Mouse (Mus musculus) activated CD4-positive, CD25-positive, alpha-beta regulatory T cell (primary cell): ENCODE measurements around the gene Ticrr. TPM values are rescaled to one million over a fixed set of nuclear protein-coding genes. Genes with fewer than 3 reads are reported as not detected.

ENCODE experiments used
- polyA plus RNA-seq, 2 experiments: library from polyadenylated mRNA; unstranded; fragments of 100-300 nt; shearing (Covaris generic); gene quantifications; one replicate each; pipeline ENCODE4 v1.2.1; 2017

Gene Ticrr
- polyA plus RNA-seq: 1 to 10 TPM; 4.1 to 5.0 TPM

DNA sequence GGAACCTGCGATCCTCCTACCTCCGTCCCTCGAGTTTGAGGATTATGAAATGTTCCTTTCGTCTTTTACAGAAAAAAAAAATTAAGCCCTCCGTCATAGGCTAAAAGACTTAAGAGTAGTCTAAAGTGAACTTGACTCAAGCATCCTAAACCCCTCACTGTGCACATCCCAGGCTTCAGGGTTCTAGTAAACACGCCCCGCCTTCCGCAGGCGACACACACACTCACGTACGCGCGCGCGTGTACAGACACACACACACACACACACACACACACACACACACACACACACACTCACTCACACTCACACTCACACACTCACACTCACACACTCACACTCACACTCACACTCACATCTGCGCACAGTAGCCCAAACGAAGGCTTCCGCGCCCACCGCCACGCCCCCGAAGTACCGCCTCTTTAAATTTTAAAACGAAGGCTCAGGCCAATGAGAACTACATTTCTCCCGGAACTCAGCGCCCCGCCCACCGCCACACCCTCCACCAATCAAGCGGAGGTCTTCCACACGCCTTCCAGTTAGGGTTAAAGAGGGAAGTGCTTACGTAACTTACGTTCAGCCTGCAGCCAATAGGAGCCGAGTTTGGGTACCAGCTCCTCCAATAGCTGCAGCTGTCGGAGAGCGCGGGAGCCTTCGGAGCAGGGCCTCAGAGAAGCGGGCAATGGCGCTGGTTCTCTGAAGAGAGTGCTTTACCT is at the start of gene Ticrr:
Gene Ticrr (plus strand): TSS at position 619 of the 713 bp plus-strand sequence.

DNA sequence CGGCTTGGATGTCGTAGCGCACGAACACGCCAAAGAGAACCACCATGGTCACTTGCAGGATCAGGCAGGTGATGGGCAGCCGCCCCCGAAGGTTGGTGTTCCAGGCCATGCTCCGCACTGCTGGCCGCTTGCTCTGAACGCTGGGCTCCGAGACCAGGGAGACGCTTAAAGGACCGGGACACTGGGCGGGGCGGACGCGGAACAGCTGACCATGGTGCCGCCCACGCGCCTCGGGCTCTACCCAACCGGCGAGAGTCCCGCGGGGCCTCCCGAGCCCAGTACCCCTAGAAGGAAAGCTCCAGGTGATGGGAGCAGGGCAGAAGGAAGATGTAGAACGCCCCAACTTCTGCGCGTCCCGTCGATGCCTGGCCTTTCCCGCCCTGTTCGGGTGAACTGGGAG is 42.6 kb upstream of the Ticrr start, which contains the start of gene Rhcg:
Gene Rhcg (minus strand): TSS at position 240 of the 400 bp plus-strand sequence.

DNA sequence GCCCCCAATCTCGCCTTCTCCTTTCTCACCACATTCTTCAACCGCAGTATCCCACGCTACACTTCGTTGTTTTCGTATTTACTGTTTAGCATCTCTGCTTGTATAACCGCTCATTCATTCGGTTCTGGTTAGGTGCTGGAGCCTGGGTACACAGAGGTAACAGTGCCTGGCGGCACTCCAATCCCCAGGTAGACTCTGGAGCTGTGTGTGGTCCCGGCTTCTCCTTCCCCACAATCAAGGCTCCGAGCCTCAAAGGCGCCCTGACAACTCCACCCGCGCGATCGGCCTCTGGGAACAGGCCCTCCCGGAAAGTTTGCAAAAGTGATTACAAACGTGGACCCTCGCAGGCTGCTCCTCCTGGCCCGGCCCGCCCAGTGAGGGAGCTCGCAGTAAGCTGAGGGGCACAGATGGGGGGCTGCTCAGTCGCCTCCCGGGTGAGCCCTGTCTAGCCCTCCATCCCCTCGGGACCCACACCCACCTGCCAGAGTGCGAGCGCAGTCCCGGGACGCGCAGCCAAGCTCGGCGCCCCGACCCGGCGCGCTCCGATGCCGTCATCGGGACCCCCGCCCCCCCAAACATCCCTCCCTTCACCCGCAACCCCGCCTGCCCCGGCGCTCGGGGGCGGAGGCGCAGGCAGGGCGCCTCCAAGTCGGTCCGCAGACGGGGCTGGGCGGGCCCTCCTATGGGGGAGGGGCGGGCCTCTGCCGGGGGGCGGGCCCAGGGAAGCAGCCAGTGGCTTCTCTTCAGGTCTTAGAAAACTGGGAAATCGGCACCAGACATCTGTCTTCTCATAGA is 55.4 kb downstream of the Ticrr start, which contains the start of gene Kif7:
Gene Kif7 (minus strand): TSS at position 534 of the 795 bp plus-strand sequence.

DNA sequence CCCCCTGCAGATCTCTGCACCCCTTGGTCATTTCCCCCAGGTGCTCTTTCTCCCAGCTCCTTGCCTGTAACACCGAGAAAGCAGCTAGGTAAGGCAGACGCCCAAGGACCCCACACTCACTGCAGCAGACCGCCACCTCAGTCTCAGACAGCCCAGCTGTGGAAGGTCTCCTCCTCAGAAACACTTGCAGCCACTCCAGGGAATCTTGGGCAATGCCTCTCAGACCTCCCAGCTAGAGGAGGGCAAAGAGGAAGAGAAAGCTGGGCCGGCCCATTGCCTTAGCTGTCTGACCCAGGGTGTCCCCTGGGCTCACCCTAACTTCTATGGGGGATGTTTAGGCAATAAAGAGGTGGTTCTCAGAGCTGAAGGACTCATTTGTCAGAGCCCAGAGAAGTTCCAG is 72.6 kb downstream of the Ticrr start, which contains the start of gene Plin1:
Gene Plin1 (minus strand): TSS at position 282 of the 400 bp plus-strand sequence.

DNA sequence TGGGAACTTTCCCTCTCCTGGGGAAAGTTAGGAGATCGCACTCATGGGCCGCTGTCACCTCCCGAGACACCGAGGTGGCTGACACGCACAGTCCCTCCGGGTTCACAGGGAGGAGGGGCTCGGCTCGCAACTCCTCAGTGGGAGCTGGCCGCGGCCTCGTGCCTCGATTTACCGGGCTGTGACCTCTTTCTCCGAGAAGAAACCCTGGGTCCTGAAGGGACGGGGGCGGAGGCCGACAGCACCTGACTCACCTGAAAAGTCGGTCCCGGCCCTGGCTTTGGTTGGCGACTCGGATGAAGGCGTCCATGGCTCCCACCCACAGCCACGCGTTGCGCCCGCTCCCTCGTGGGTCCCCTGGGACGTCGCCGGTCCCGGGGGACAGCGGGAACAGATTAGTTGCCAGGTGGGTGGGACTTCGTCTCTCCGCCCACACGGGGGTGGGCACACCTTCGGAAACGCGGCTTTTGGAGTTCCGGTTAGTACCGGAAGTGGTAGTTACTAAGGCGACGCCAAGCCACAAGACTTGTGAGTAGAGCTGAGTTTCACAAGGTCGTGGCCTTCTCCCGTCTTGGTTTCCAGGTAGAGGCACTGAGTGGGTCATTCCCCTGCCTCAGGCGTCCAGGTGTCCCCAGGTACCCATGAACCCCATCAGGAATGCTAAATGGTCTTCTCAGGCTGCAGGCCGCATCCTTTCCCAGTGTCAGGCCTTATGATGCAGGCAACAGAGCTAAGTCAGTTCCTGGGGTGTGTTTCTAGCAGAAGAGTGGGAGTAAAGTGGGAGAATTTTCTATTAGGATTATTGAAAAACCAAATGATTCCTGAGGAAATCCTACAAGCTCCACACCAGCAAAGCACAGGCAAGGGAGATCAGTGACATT is 82.9 kb downstream of the Ticrr start, which contains the start of the genes Pex11a and Wdr93:
Gene Pex11a (minus strand): TSS at position 473 of the 878 bp plus-strand sequence.
Gene Wdr93 (plus strand): TSS at position 505 of the 878 bp plus-strand sequence.

Other genes with a start within 250 kb of the Ticrr start
- gene Polg, start 193.8 kb upstream of the Ticrr start, polyA plus RNA-seq: 10 to 100 TPM; 71.8 to 91.3 TPM
- gene Rhcg, start 42.5 kb upstream of the Ticrr start, polyA plus RNA-seq: under 1 TPM in 1 of 2 experiments, not detected in 1; 0.41 TPM
- gene Kif7, start 55.5 kb downstream of the Ticrr start, polyA plus RNA-seq: 1 to 10 TPM in 1 of 2 experiments, under 1 TPM in 1; 0.69 to 1.0 TPM
- under 1 TPM in 1 of 2 experiments, not detected in 1; 0.06 TPM for gene Plin1, start 72.7 kb downstream of the Ticrr start, polyA plus RNA-seq
- 1 to 10 TPM; 2.5 to 3.1 TPM for gene Pex11a, start 82.9 kb downstream of the Ticrr start, polyA plus RNA-seq
- gene Wdr93, start 83.0 kb downstream of the Ticrr start, polyA plus RNA-seq: under 1 TPM; 0.07 to 0.41 TPM
- gene Mesp1, start 133.6 kb downstream of the Ticrr start, polyA plus RNA-seq: not detected
- gene Mesp2, start 150.5 kb downstream of the Ticrr start, polyA plus RNA-seq: under 1 TPM in 1 of 2 experiments, not detected in 1; 0.13 TPM
- under 1 TPM in 1 of 2 experiments, not detected in 1; 0.38 TPM for gene Anpep, start 200.9 kb downstream of the Ticrr start, polyA plus RNA-seq